In genomic region chr7:99551623-99552022, GRCm38 (mm10) we compare ENCODE assay signal across 29 mouse cellular contexts. TPM values are rescaled to one million over a fixed set of nuclear protein-coding genes. Genes with fewer than 3 reads are reported as not detected.
DNase-seq lines count a peak whose midpoint lies in the region; ATAC-seq and TF ChIP-seq lines count a peak whose summit lies in the region.
"Had no signal": no experiment of that assay in that cellular context is flagged by ENCODE, and none has a peak within 500 bp of the region (broad histone marks: within the 10 kb centered on the region; RNA-seq: fewer than 3 reads in every experiment).

No protein-coding gene starts in this region.

- no peak for TF ChIP-seq CTCF in stomach, postnatal 0 days (IDR thresholded peaks at IDR 0.05; ENCODE audit: low read depth)

- no peak for TF ChIP-seq EP300 in stomach, postnatal 0 days (optimal IDR thresholded peaks at IDR 0.05)

- H3K9ac ChIP-seq in intestine, embryonic 15.5 days, result no peak overlapping the region
- H3K9ac ChIP-seq in intestine, embryonic 16.5 days (ENCODE audit: low read depth, low read length), result no peak overlapping the region
- H3K9ac ChIP-seq in neural tube, embryonic 13.5 days, result no peak overlapping the region
- H3K9ac ChIP-seq in stomach, postnatal 0 days (ENCODE audit: low read length), result no peak overlapping the region
- H3K9ac ChIP-seq: embryonic facial prominence, embryonic 13.5 days; heart, embryonic 13.5 days; hindbrain, embryonic 15.5 days; liver, embryonic 14.5 days; midbrain, embryonic 12.5 days had no signal

- H3K9me3 ChIP-seq in intestine, embryonic 15.5 days, result no peaks in the 10 kb centered on the region
- H3K9me3 ChIP-seq in intestine, embryonic 16.5 days (ENCODE audit: control insufficient read depth, low read length), result no peaks in the 10 kb centered on the region
- H3K9me3 ChIP-seq in neural tube, embryonic 13.5 days, result no peaks in the 10 kb centered on the region
- no peaks in the 10 kb centered on the region for H3K9me3 ChIP-seq in limb, embryonic 10.5 days (replicated peaks)
- no peaks in the 10 kb centered on the region for H3K9me3 ChIP-seq in stomach, postnatal 0 days (ENCODE audit: control insufficient read depth, low read length)
- H3K9me3 ChIP-seq: embryonic facial prominence, embryonic 13.5 days; heart, embryonic 13.5 days; hindbrain, embryonic 15.5 days; midbrain, embryonic 12.5 days had no signal

- no peak overlapping the region for H3K4me2 ChIP-seq in intestine, embryonic 15.5 days (replicated peaks)
- H3K4me2 ChIP-seq in intestine, embryonic 16.5 days (ENCODE audit: low read depth, low read length), result no peak overlapping the region
- no peak overlapping the region for H3K4me2 ChIP-seq in neural tube, embryonic 13.5 days
- no peak overlapping the region for H3K4me2 ChIP-seq in stomach, postnatal 0 days (replicated peaks; ENCODE audit: low read depth)
- H3K4me2 ChIP-seq: embryonic facial prominence, embryonic 13.5 days; heart, embryonic 13.5 days; hindbrain, embryonic 15.5 days; midbrain, embryonic 12.5 days had no signal

- DNase-seq in neural tube, embryonic 10.5 days (ENCODE audit: extremely low spot score, low spot score), result no peak
- DNase-seq in limb, embryonic 10.5 days (ENCODE audit: low spot score), result no peak
- no peak for DNase-seq in stomach, postnatal 0 days (ENCODE audit: low spot score)
- DNase-seq in cerebellum, adult 8-10 months, result no peak
- no peak for DNase-seq in ovary, postnatal 14 days (ENCODE audit: low spot score)
- DNase-seq: adrenal gland, postnatal 14 days; cerebellum, adult 11-12 months; cerebellum, postnatal 10 days; heart, postnatal 10 days; kidney, adult 8-10 months; layer of hippocampus, adult 9-11 months; liver; lung, postnatal 14 days; right cerebral cortex, adult 18-20 months; spleen, adult 18-20 months; thymus, adult 18-20 months; thymus, postnatal 25 days had no signal

- WGBS in intestine, embryonic 15.5 days, result 96% methylated on average over 3 of the region's 3 CpGs
- 92% methylated on average over 3 of the region's 3 CpGs for WGBS in intestine, embryonic 16.5 days
- WGBS in neural tube, embryonic 13.5 days, result 83% methylated on average over 3 of the region's 3 CpGs
- WGBS in limb, embryonic 10.5 days, result 91% methylated on average over 3 of the region's 3 CpGs
- 92% methylated on average over 3 of the region's 3 CpGs for WGBS in stomach, postnatal 0 days

- peak overlapping the region; percentile 33; the same call in 1 of the 2 replicates for H3K27ac ChIP-seq in intestine, embryonic 15.5 days
- no peak overlapping the region for H3K27ac ChIP-seq in intestine, embryonic 16.5 days (ENCODE audit: low read length)
- H3K27ac ChIP-seq in neural tube, embryonic 13.5 days (replicated peaks), result 0 out of 2 replicates have a peak overlapping the region, but pooled peaks have one; percentile 71
- H3K27ac ChIP-seq in limb, embryonic 10.5 days, result 0 out of 2 replicates have a peak overlapping the region, but pooled peaks have one; percentile 68
- H3K27ac ChIP-seq in stomach, postnatal 0 days (replicated peaks), result no peak overlapping the region
- H3K27ac ChIP-seq: embryonic facial prominence, embryonic 13.5 days; hindbrain, embryonic 15.5 days; kidney, postnatal 0 days; liver, embryonic 14.5 days; midbrain, embryonic 12.5 days had no signal

- no peak for ATAC-seq in intestine, embryonic 15.5 days
- ATAC-seq in intestine, embryonic 16.5 days, result no peak
- no peak for ATAC-seq in neural tube, embryonic 13.5 days (ENCODE audit: low read depth)
- ATAC-seq in stomach, postnatal 0 days (ENCODE audit: low FRiP score, low TSS enrichment), result 0 out of 2 replicates have a peak, but pooled peaks have one; percentile 14
- ATAC-seq: forebrain, embryonic 16.5 days had no signal

- H3K4me1 ChIP-seq in intestine, embryonic 15.5 days (replicated peaks), result peaks cover 39% of the 10 kb centered on the region
- peaks cover 27% of the 10 kb centered on the region for H3K4me1 ChIP-seq in intestine, embryonic 16.5 days (ENCODE audit: control insufficient read depth, insufficient read depth, low read length)
- peaks cover 60% of the 10 kb centered on the region for H3K4me1 ChIP-seq in neural tube, embryonic 13.5 days (replicated peaks)
- peaks cover 52% of the 10 kb centered on the region for H3K4me1 ChIP-seq in limb, embryonic 10.5 days
- peaks cover 15% of the 10 kb centered on the region for H3K4me1 ChIP-seq in stomach, postnatal 0 days (replicated peaks; ENCODE audit: control insufficient read depth, insufficient read depth)

- no peaks in the 10 kb centered on the region for H3K36me3 ChIP-seq in intestine, embryonic 15.5 days
- peaks cover 4% of the 10 kb centered on the region; the same call in 1 of the 2 replicates for H3K36me3 ChIP-seq in intestine, embryonic 16.5 days (ENCODE audit: control insufficient read depth, insufficient read depth, low read length)
- peaks cover 24% of the 10 kb centered on the region; the same call in 1 of the 2 replicates for H3K36me3 ChIP-seq in neural tube, embryonic 13.5 days
- H3K36me3 ChIP-seq in limb, embryonic 10.5 days, result peaks cover 14% of the 10 kb centered on the region
- H3K36me3 ChIP-seq in stomach, postnatal 0 days (ENCODE audit: control insufficient read depth, insufficient read depth, low read length), result no peaks in the 10 kb centered on the region
- H3K36me3 ChIP-seq: hindbrain, embryonic 15.5 days had no signal

- H3K4me3 ChIP-seq in intestine, embryonic 15.5 days (replicated peaks), result no peak overlapping the region
- no peak overlapping the region for H3K4me3 ChIP-seq in intestine, embryonic 16.5 days (ENCODE audit: low read length)
- no peak overlapping the region for H3K4me3 ChIP-seq in neural tube, embryonic 13.5 days
- no peak overlapping the region for H3K4me3 ChIP-seq in limb, embryonic 10.5 days
- no peak overlapping the region for H3K4me3 ChIP-seq in stomach, postnatal 0 days (ENCODE audit: low read depth, low read length)
- H3K4me3 ChIP-seq: embryonic facial prominence, embryonic 13.5 days; erythroblast, embryonic 14.5 days; heart, embryonic 13.5 days; hindbrain, embryonic 15.5 days; midbrain, embryonic 12.5 days; myocyte had no signal

- no peaks in the 10 kb centered on the region for H3K27me3 ChIP-seq in intestine, embryonic 15.5 days (replicated peaks)
- H3K27me3 ChIP-seq in intestine, embryonic 16.5 days (replicated peaks; ENCODE audit: control insufficient read depth, insufficient read depth, low read length), result no peaks in the 10 kb centered on the region
- H3K27me3 ChIP-seq in neural tube, embryonic 13.5 days, result no peaks in the 10 kb centered on the region
- H3K27me3 ChIP-seq in limb, embryonic 10.5 days (ENCODE audit: low read depth, poor library complexity, severe bottlenecking), result no peaks in the 10 kb centered on the region
- no peaks in the 10 kb centered on the region for H3K27me3 ChIP-seq in stomach, postnatal 0 days (ENCODE audit: control insufficient read depth, insufficient read depth, low read length)
- H3K27me3 ChIP-seq: embryonic facial prominence, embryonic 13.5 days; heart, embryonic 13.5 days; hindbrain, embryonic 15.5 days; midbrain, embryonic 12.5 days had no signal

RNA-seq across cellular contexts. Expression of gene Arrb1, which starts 16.4 kb away (rescaled TPM):
- 8.5 and 9.0 TPM in 2 replicates for polyA plus RNA-seq in intestine, embryonic 15.5 days (2015; fragmentation: Nextera tagmentation; extraction: Ambion mirVana)
- polyA plus RNA-seq in intestine, embryonic 16.5 days (2015; fragmentation: Nextera tagmentation; extraction: Ambion mirVana), result 7.7 and 9.2 TPM in 2 replicates
- polyA plus RNA-seq in neural tube, embryonic 13.5 days (2015; fragmentation: Nextera tagmentation; extraction: Ambion mirVana), result 15.9 and 16.2 TPM in 2 replicates
- polyA plus RNA-seq in limb, embryonic 10.5 days (2016; fragmentation: Nextera tagmentation; extraction: Ambion mirVana), result 8.8 and 10.0 TPM in 2 replicates
- polyA plus RNA-seq in stomach, postnatal 0 days (2015; fragmentation: Nextera tagmentation; extraction: Ambion mirVana), result 3.6 and 4.4 TPM in 2 replicates

Comparison
In these comparisons a context has a peak if more than half of its experiments do, and no peak if none do; other contexts are left out.
1. H3K27ac ChIP-seq: peak in intestine, embryonic 15.5 days (single experiment), neural tube, embryonic 13.5 days (single experiment) and limb, embryonic 10.5 days (single experiment); none in intestine, embryonic 16.5 days (single experiment) and stomach, postnatal 0 days (single experiment).